Mouse (Mus musculus) embryonic facial prominence, embryonic 11.5 days (tissue): ENCODE results near the gene Nedd9. TPM values are rescaled to one million over a fixed set of nuclear protein-coding genes. Genes with fewer than 3 reads are reported as not detected.

ENCODE experiments used
- polyA plus RNA-seq: library from polyadenylated mRNA; unstranded; fragments of >200 nt; fragmentation: Nextera tagmentation; extraction: Ambion mirVana; gene quantifications from 2 replicates; pipeline ENCODE4 v1.2.1, GENCODE M21; 2014

The Nedd9 gene
- polyA plus RNA-seq, 1 experiment from 2014 or later: 20.1 TPM

Other genes starting within 250 kb of the Nedd9 start
- 15.1 and 15.3 TPM in 2 replicates for gene Smim13, start 237.5 kb downstream of the Nedd9 start, polyA plus RNA-seq
- not detected in 2 replicates for gene Gm17364, start 213.4 kb downstream of the Nedd9 start, polyA plus RNA-seq
- 11.5 and 12.9 TPM in 2 replicates for gene Tmem170b, start 118.5 kb upstream of the Nedd9 start, polyA plus RNA-seq